Comparison of ENCODE assay signal across 33 mouse cellular contexts in the genomic region with DNA sequence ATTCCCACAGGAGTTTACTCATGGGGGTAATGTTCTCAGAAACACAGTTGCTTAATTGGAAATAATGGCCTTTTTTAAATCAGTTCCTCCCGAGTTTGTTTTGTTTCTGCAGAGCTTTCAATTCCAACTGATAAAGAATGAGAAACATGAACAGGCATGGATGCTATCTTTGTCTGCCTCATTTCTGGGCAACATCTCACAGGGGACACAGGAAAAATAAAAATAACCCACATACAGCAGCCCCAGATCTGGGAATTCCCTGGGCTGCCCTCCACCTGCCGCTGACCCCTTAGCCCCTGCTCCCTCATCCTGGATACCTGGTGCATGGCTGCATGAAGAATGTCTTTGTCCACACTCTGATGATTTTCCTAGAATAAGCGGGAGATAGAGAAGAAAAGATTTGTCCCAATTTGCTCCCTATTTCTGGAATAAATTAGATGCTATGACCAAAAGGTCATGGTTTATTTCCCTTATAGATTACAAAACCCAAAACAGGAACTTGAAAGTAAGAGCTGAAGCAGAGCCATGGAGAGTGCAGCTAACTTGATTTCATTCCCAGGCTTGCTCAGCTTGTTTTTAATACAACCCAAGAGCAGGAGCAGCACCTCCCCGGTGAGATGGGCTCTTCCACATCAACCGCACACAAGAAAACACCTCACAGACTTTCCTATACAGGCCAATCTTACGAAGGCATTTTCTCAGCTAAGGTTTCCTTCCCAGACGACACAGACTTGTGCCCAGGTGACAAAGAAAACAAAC. TPM values are rescaled to one million over a fixed set of nuclear protein-coding genes. Genes with fewer than 3 reads are reported as not detected.
DNase-seq lines count a peak whose midpoint lies in the region; ATAC-seq and TF ChIP-seq lines count a peak whose summit lies in the region.
"Had no signal": no experiment of that assay in that cellular context is flagged by ENCODE, and none has a peak within 500 bp of the region (broad histone marks: within the 10 kb centered on the region; RNA-seq: fewer than 3 reads in every experiment).

No protein-coding gene starts in this region.

- no peak overlapping the region for H3K4me2 ChIP-seq in hindbrain, embryonic 16.5 days (ENCODE audit: low read length)
- H3K4me2 ChIP-seq in hindbrain, embryonic 11.5 days (replicated peaks; ENCODE audit: low read depth, low read length) = no peak overlapping the region
- peak overlapping the region; percentile 82 for H3K4me2 ChIP-seq in CH12.LX (ENCODE audit: insufficient read depth, low read depth, poor library complexity, severe bottlenecking)
- H3K4me2 ChIP-seq: forebrain, embryonic 15.5 days; heart, embryonic 12.5 days; heart, embryonic 15.5 days; hindbrain, embryonic 14.5 days had no signal

- DNase-seq in hindbrain, embryonic 11.5 days (ENCODE audit: low spot score) = no peak
- no peak for DNase-seq in CH12.LX (ENCODE audit: extremely low read depth)
- no peak for DNase-seq in kidney, postnatal 36 days
- DNase-seq in c-Kit-positive CD71-positive TER-119-positive erythroid progenitor cells, embryonic 14.5 days (ENCODE audit: low spot score) = no peak
- DNase-seq in layer of hippocampus, adult 9-10 months (ENCODE audit: low spot score) = no peak
- DNase-seq: adrenal gland, adult 8-10 months; adrenal gland, postnatal 36 days; cerebellum, adult 11-12 months; cerebellum, adult 8-10 months; cerebellum, postnatal 10 days; cerebellum, postnatal 36 days; gastrocnemius, postnatal 25 days; heart, postnatal 10 days; heart, postnatal 36 days had no signal

- H3K36me3 ChIP-seq in hindbrain, embryonic 16.5 days (ENCODE audit: control insufficient read depth, insufficient read depth, low read length) = no peaks in the 10 kb centered on the region
- no peaks in the 10 kb centered on the region for H3K36me3 ChIP-seq in hindbrain, embryonic 11.5 days (ENCODE audit: control insufficient read depth, insufficient read depth, low read length)
- H3K36me3 ChIP-seq in CH12.LX (replicated peaks in 1 of 2; ENCODE audit: control insufficient read depth in 1 of 2, insufficient read depth in 1 of 2, low read length in 1 of 2) = no peaks in the 10 kb centered on the region
- H3K36me3 ChIP-seq: forebrain, embryonic 10.5 days; forebrain, embryonic 15.5 days; heart, embryonic 12.5 days; heart, embryonic 15.5 days; hindbrain, embryonic 10.5 days had no signal

- 72% methylated on average over 7 of the region's 7 CpGs for WGBS in hindbrain, embryonic 16.5 days
- 70% methylated on average over 7 of the region's 7 CpGs for WGBS in hindbrain, embryonic 11.5 days

- ATAC-seq in hindbrain, embryonic 16.5 days = 0 out of 2 replicates have a peak, but pooled peaks have one; percentile 24
- ATAC-seq in hindbrain, embryonic 11.5 days (ENCODE audit: low FRiP score) = no peak
- peak; percentile 78 for ATAC-seq in granulocyte monocyte progenitor cell, adult 5-6 weeks (replicated peaks; ENCODE audit: poor library complexity, severe bottlenecking)
- peak; percentile 50; the same call in 1 of the 2 replicates for ATAC-seq in monocyte, adult 5-6 weeks (replicated peaks; ENCODE audit: insufficient number of reproducible peaks, low FRiP score, low TSS enrichment, poor library complexity, severe bottlenecking)
- ATAC-seq: activated CD4-positive, CD25-positive, alpha-beta regulatory T cell, adult 4 months; CD4-positive, CD25-positive, alpha-beta regulatory T cell, adult 4 months; forebrain, embryonic 15.5 days; intestine, postnatal 0 days had no signal

- dilution Hi-C loops in CH12.LX (cut with MboI; ENCODE audit: extremely low pct_ligation_motif_present, extremely low pct_unique_long_range_greater_than_20kb, low sequenced_read_pairs) = no loop called here

- no peak for TF ChIP-seq POLR2A in CH12.LX (IDR thresholded peaks at IDR 0.05; ENCODE audit: low read depth, low read length)

- TF ChIP-seq RAD21 in CH12.LX (IDR thresholded peaks at IDR 0.05; ENCODE audit: low read depth, low read length) = no peak

- in situ Hi-C loops in CH12.LX (cut with MboI; ENCODE audit: low pct_ligation_motif_present, low pct_unique_long_range_greater_than_20kb, low sequenced_read_pairs) = loop anchor here (5.0 to 25.0 kb wide), 2 partner anchors 37 to 532 kb away; a partner anchor contains a TSS

- no peaks in the 10 kb centered on the region for H3K9me3 ChIP-seq in hindbrain, embryonic 16.5 days (ENCODE audit: control insufficient read depth, low read length)
- no peaks in the 10 kb centered on the region for H3K9me3 ChIP-seq in hindbrain, embryonic 11.5 days (ENCODE audit: control insufficient read depth, low read length)
- H3K9me3 ChIP-seq in CH12.LX (replicated peaks; ENCODE audit: low read length) = no peaks in the 10 kb centered on the region
- H3K9me3 ChIP-seq: forebrain, embryonic 10.5 days; forebrain, embryonic 15.5 days; heart, embryonic 12.5 days; heart, embryonic 15.5 days; hindbrain, embryonic 10.5 days had no signal

- no peak for TF ChIP-seq EP300 in CH12.LX (IDR thresholded peaks at IDR 0.05; ENCODE audit: low read length)

- H3K27ac ChIP-seq in hindbrain, embryonic 16.5 days (ENCODE audit: low read depth, low read length) = no peak overlapping the region
- H3K27ac ChIP-seq in hindbrain, embryonic 11.5 days (ENCODE audit: low read depth, low read length) = no peak overlapping the region
- no peak overlapping the region for H3K27ac ChIP-seq in CH12.LX (ENCODE audit: insufficient read depth, low read depth)
- H3K27ac ChIP-seq: forebrain, embryonic 10.5 days; forebrain, embryonic 15.5 days; heart, embryonic 15.5 days; hindbrain, embryonic 10.5 days; hindbrain, embryonic 14.5 days had no signal

- H3K79me2 ChIP-seq in CH12.LX (replicated peaks; ENCODE audit: control insufficient read depth, extremely low read depth, insufficient read depth, poor library complexity, severe bottlenecking) = no peaks in the 10 kb centered on the region

- no peak overlapping the region for H3K4me3 ChIP-seq in hindbrain, embryonic 16.5 days (ENCODE audit: low read length)
- no peak overlapping the region for H3K4me3 ChIP-seq in hindbrain, embryonic 11.5 days (ENCODE audit: low read depth, low read length)
- no peak overlapping the region for H3K4me3 ChIP-seq in CH12.LX (replicated peaks in 1 of 3; ENCODE audit: low read depth in 2 of 3, low read length in 2 of 3, poor library complexity in 1 of 3)
- H3K4me3 ChIP-seq: forebrain, embryonic 10.5 days; forebrain, embryonic 15.5 days; heart, embryonic 12.5 days; heart, embryonic 15.5 days; hindbrain, embryonic 10.5 days had no signal

- H3K9ac ChIP-seq in hindbrain, embryonic 16.5 days (ENCODE audit: low read depth, low read length) = no peak overlapping the region
- no peak overlapping the region for H3K9ac ChIP-seq in hindbrain, embryonic 11.5 days (ENCODE audit: low read depth, low read length)
- no peak overlapping the region for H3K9ac ChIP-seq in CH12.LX (ENCODE audit: insufficient read depth, low read depth)
- H3K9ac ChIP-seq: forebrain, embryonic 15.5 days; heart, embryonic 12.5 days; heart, embryonic 15.5 days; hindbrain, embryonic 14.5 days had no signal

- no peaks in the 10 kb centered on the region for H3K4me1 ChIP-seq in hindbrain, embryonic 16.5 days (ENCODE audit: control insufficient read depth, insufficient read depth, low read depth, low read length)
- H3K4me1 ChIP-seq in hindbrain, embryonic 11.5 days (replicated peaks; ENCODE audit: control insufficient read depth, insufficient read depth, low read length) = no peaks in the 10 kb centered on the region
- H3K4me1 ChIP-seq in CH12.LX (ENCODE audit: control insufficient read depth in 1 of 2, insufficient read depth in 2 of 2) = peaks cover 0 to 11% of the 10 kb centered on the region in 2 experiments; a peak in 2 of 4 replicates
- H3K4me1 ChIP-seq: forebrain, embryonic 10.5 days; forebrain, embryonic 15.5 days; heart, embryonic 15.5 days; hindbrain, embryonic 10.5 days had no signal

- no peaks in the 10 kb centered on the region for H3K27me3 ChIP-seq in hindbrain, embryonic 16.5 days (replicated peaks; ENCODE audit: control insufficient read depth, insufficient read depth, low read length)
- no peaks in the 10 kb centered on the region for H3K27me3 ChIP-seq in hindbrain, embryonic 11.5 days (ENCODE audit: control insufficient read depth, insufficient read depth, low read length)
- H3K27me3 ChIP-seq in CH12.LX (replicated peaks) = no peaks in the 10 kb centered on the region
- H3K27me3 ChIP-seq: forebrain, embryonic 15.5 days; heart, embryonic 12.5 days; heart, embryonic 15.5 days had no signal

- no peak for TF ChIP-seq CTCF in CH12.LX (conservative IDR thresholded peaks at IDR 0.05 in 1 of 2, IDR thresholded peaks at IDR 0.05 in 1 of 2; ENCODE audit: low read depth in 2 of 2, low read length in 2 of 2)

RNA-seq across cellular contexts. Expression of a gene that starts 16.1 kb away (rescaled TPM):
- polyA plus RNA-seq in hindbrain, embryonic 16.5 days (2015; fragmentation: Nextera tagmentation; extraction: Ambion mirVana) = 0.39 and 0.98 TPM in 2 replicates
- polyA plus RNA-seq in hindbrain, embryonic 11.5 days (2014; fragmentation: Nextera tagmentation; extraction: Ambion mirVana) = not detected in 2 replicates
- total RNA-seq in CH12.LX (2012; rRNA removed) (not detected in 2 replicates), CH12.LX (2014; rRNA removed) (not detected in 2 replicates)
- not detected in 2 replicates for polyA plus RNA-seq in CH12.LX (2012; ENCODE audit: insufficient read length, low read depth)
- not detected in 2 replicates for total RNA-seq in granulocyte monocyte progenitor cell, adult 5-6 weeks (2014; fragmentation: Nextera tagmentation)
- total RNA-seq in granulocyte monocyte progenitor cell, adult 5-6 weeks (2017) = not detected in 2 replicates
- not detected in 3 replicates for total RNA-seq in monocyte, adult 5-6 weeks (2017)
- total RNA-seq: adrenal gland, postnatal 36 days; ES-E14; gastrocnemius, adult 8-10 months; gastrocnemius, postnatal 25 days; heart, postnatal 10 days had no signal
- polyA plus RNA-seq: activated CD4-positive, CD25-positive, alpha-beta regulatory T cell, adult 4 months; C2C12; CD4-positive, CD25-positive, alpha-beta regulatory T cell, adult 4 months; embryonic facial prominence, embryonic 11.5 days; forebrain, embryonic 10.5 days; hindbrain, embryonic 10.5 days; intestine, embryonic 14.5 days had no signal

RNA-seq across cellular contexts. Expression of a gene that starts 27.1 kb away (rescaled TPM):
- 0.15 and 0.26 TPM in 2 replicates for polyA plus RNA-seq in hindbrain, embryonic 16.5 days (2015; fragmentation: Nextera tagmentation; extraction: Ambion mirVana)
- polyA plus RNA-seq in hindbrain, embryonic 11.5 days (2014; fragmentation: Nextera tagmentation; extraction: Ambion mirVana) = 0.25 and 0.36 TPM in 2 replicates
- total RNA-seq in CH12.LX (2012; rRNA removed) = 1.7 TPM in 2 replicates
- total RNA-seq in CH12.LX (2014; rRNA removed) = 11.9 and 12.6 TPM in 2 replicates
- polyA plus RNA-seq in CH12.LX (2012; ENCODE audit: insufficient read length, low read depth) = 6.5 and 8.0 TPM in 2 replicates
- total RNA-seq in granulocyte monocyte progenitor cell, adult 5-6 weeks (2014; fragmentation: Nextera tagmentation) = 318 and 331 TPM in 2 replicates
- total RNA-seq in granulocyte monocyte progenitor cell, adult 5-6 weeks (2017) = 549 and 684 TPM in 2 replicates
- total RNA-seq in monocyte, adult 5-6 weeks (2017) = 95.9 to 190 TPM (median 158 TPM) in 3 replicates
- total RNA-seq: ES-E14 had no signal
- polyA plus RNA-seq: C2C12 had no signal

RNA-seq across cellular contexts. Expression of a gene that starts 27.5 kb away (rescaled TPM):
- polyA plus RNA-seq in hindbrain, embryonic 16.5 days (2015; fragmentation: Nextera tagmentation; extraction: Ambion mirVana) = 0.73 and 0.79 TPM in 2 replicates
- 12.5 and 12.9 TPM in 2 replicates for polyA plus RNA-seq in hindbrain, embryonic 11.5 days (2014; fragmentation: Nextera tagmentation; extraction: Ambion mirVana)
- total RNA-seq in CH12.LX (2012; rRNA removed) = not detected in 2 replicates
- not detected in 2 replicates for total RNA-seq in CH12.LX (2014; rRNA removed)
- polyA plus RNA-seq in CH12.LX (2012; ENCODE audit: insufficient read length, low read depth) = not detected in 2 replicates
- total RNA-seq in granulocyte monocyte progenitor cell, adult 5-6 weeks (2014; fragmentation: Nextera tagmentation) = 2.0 TPM in 1 of 2 replicates, not detected in the other
- 0.21 TPM in 1 of 2 replicates, not detected in the other for total RNA-seq in granulocyte monocyte progenitor cell, adult 5-6 weeks (2017)
- 4.3 to 125 TPM (median 16.0 TPM) in 3 replicates for total RNA-seq in monocyte, adult 5-6 weeks (2017)
- total RNA-seq: ES-E14; gastrocnemius, adult 8-10 months; gastrocnemius, postnatal 25 days had no signal
- polyA plus RNA-seq: C2C12; gonadal fat pad, adult 2 months had no signal

RNA-seq across cellular contexts. Expression of a gene that starts 38.0 kb away (rescaled TPM):
- polyA plus RNA-seq in hindbrain, embryonic 16.5 days (2015; fragmentation: Nextera tagmentation; extraction: Ambion mirVana) = not detected in 2 replicates
- polyA plus RNA-seq in hindbrain, embryonic 11.5 days (2014; fragmentation: Nextera tagmentation; extraction: Ambion mirVana) = not detected in 2 replicates
- total RNA-seq in CH12.LX (2012; rRNA removed) (2.0 and 2.8 TPM in 2 replicates), CH12.LX (2014; rRNA removed) (0.23 and 0.42 TPM in 2 replicates)
- 0.46 and 0.61 TPM in 2 replicates for polyA plus RNA-seq in CH12.LX (2012; ENCODE audit: insufficient read length, low read depth)
- not detected in 2 replicates for total RNA-seq in granulocyte monocyte progenitor cell, adult 5-6 weeks (2014; fragmentation: Nextera tagmentation)
- total RNA-seq in granulocyte monocyte progenitor cell, adult 5-6 weeks (2017) = 1.2 TPM in 1 of 2 replicates, not detected in the other
- 0.76 to 0.85 TPM in 2 of 3 replicates, not detected in the other for total RNA-seq in monocyte, adult 5-6 weeks (2017)
- total RNA-seq: adrenal gland, adult 8-10 months; adrenal gland, postnatal 36 days; ES-E14; gastrocnemius, adult 8-10 months; gastrocnemius, postnatal 25 days; heart, postnatal 10 days; heart, postnatal 36 days had no signal
- polyA plus RNA-seq: activated CD4-positive, CD25-positive, alpha-beta regulatory T cell, adult 4 months; C2C12; CD4-positive, CD25-positive, alpha-beta regulatory T cell, adult 4 months; embryonic facial prominence, embryonic 11.5 days; embryonic facial prominence, embryonic 14.5 days; forebrain, embryonic 10.5 days; forebrain, embryonic 15.5 days; heart, embryonic 12.5 days; heart, embryonic 15.5 days; hindbrain, embryonic 10.5 days; intestine, embryonic 14.5 days; intestine, postnatal 0 days had no signal

RNA-seq across cellular contexts. Expression of a gene that starts 39.1 kb away (rescaled TPM):
- polyA plus RNA-seq in hindbrain, embryonic 16.5 days (2015; fragmentation: Nextera tagmentation; extraction: Ambion mirVana) = 0.10 and 0.24 TPM in 2 replicates
- 0.33 and 0.46 TPM in 2 replicates for polyA plus RNA-seq in hindbrain, embryonic 11.5 days (2014; fragmentation: Nextera tagmentation; extraction: Ambion mirVana)
- total RNA-seq in CH12.LX (2012; rRNA removed) (not detected in 2 replicates), CH12.LX (2014; rRNA removed) (not detected in 2 replicates)
- polyA plus RNA-seq in CH12.LX (2012; ENCODE audit: insufficient read length, low read depth) = not detected in 2 replicates
- not detected in 2 replicates for total RNA-seq in granulocyte monocyte progenitor cell, adult 5-6 weeks (2014; fragmentation: Nextera tagmentation)
- 0.60 TPM in 1 of 2 replicates, not detected in the other for total RNA-seq in granulocyte monocyte progenitor cell, adult 5-6 weeks (2017)
- 2.2 to 5.2 TPM (median 3.1 TPM) in 3 replicates for total RNA-seq in monocyte, adult 5-6 weeks (2017)
- total RNA-seq: ES-E14; gastrocnemius, adult 8-10 months; gastrocnemius, postnatal 25 days had no signal
- polyA plus RNA-seq: activated CD4-positive, CD25-positive, alpha-beta regulatory T cell, adult 4 months; C2C12; CD4-positive, CD25-positive, alpha-beta regulatory T cell, adult 4 months had no signal
